Mouse (Mus musculus) neural tube, embryonic 13.5 days (tissue): ENCODE measurements around the gene Eed. TPM values are rescaled to one million over a fixed set of nuclear protein-coding genes. Genes with fewer than 3 reads are reported as not detected.

Experiments
- polyA plus RNA-seq: library from polyadenylated mRNA; unstranded; fragments of >200 nt; fragmentation: Nextera tagmentation; extraction: Ambion mirVana; gene quantifications from 2 replicates; pipeline ENCODE4 v1.2.1, GENCODE M21; 2015

Eed gene
- polyA plus RNA-seq, 1 experiment from 2014 or later: 35.4 TPM

Other genes starting within 250 kb of the Eed start
- 0.14 and 0.24 TPM in 2 replicates for gene Ccdc81, start 77.4 kb downstream of the Eed start, polyA plus RNA-seq
- 133 and 144 TPM in 2 replicates for gene Hikeshi, start 39.8 kb downstream of the Eed start, polyA plus RNA-seq
- gene Picalm, start 149.2 kb upstream of the Eed start, polyA plus RNA-seq: 39.0 and 39.5 TPM in 2 replicates